Mouse (Mus musculus) left cerebral cortex, postnatal 4 days (tissue): ENCODE measurements around the gene Pard3b. TPM values are rescaled to one million over a fixed set of nuclear protein-coding genes. Genes with fewer than 3 reads are reported as not detected.

ENCODE experiments used
- DNase-seq: peaks from one replicate; pipeline ENCODE4 v3.0.0-alpha.2; 2022
- intact Hi-C: fragments of 180-260 bp; cut with DNase I; formaldehyde crosslinking; loops from one replicate; pipeline ENCODE4 v1.15.1; 2025
- total RNA-seq, 2 experiments: library from RNA; stranded (reverse); gene quantifications; 2 replicates each; pipeline ENCODE4 v1.2.3; 2021

The Pard3b gene
- total RNA-seq: 1 to 10 TPM; 6.3 to 7.1 TPM

GRCm38 (mm10) chr1:61638347-61639111 lies at the start of gene Pard3b:
TSS of gene Pard3b (plus strand) at chr1:61638824.
- intact Hi-C loops: no loop called here
- DNase-seq: peak; percentile 60

- DNase-seq: no peak
- intact Hi-C loops: no loop called here
Measured at GRCm38 (mm10) chr1:61616176-61616575, 22.4 kb upstream of the Pard3b start.

- intact Hi-C loops: no loop called here
Measured at GRCm38 (mm10) chr1:61620651-61621050, 18.0 kb upstream of the Pard3b start.

GRCm38 (mm10) chr1:61629857-61630256 lies 8.8 kb upstream of the Pard3b start:
- no peak for DNase-seq
- intact Hi-C loops: no loop called here

More at GRCm38 (mm10) chr1:61620651-61621050, 18.0 kb upstream of the Pard3b start:
- DNase-seq: no peak

GRCm38 (mm10) chr1:61639114-61640093 lies 780 bp downstream of the Pard3b start:
- intact Hi-C loops: no loop called here
- DNase-seq: peak; percentile 22

GRCm38 (mm10) chr1:61641880-61642279 lies 3.3 kb downstream of the Pard3b start:
- no peak for DNase-seq
- intact Hi-C loops: no loop called here

GRCm38 (mm10) chr1:61645062-61645461 lies 6.4 kb downstream of the Pard3b start:
- DNase-seq: no peak
- intact Hi-C loops: no loop called here

- intact Hi-C loops: no loop called here
- DNase-seq: no peak
Measured at GRCm38 (mm10) chr1:61649964-61650363, 11.3 kb downstream of the Pard3b start.

- no peak for DNase-seq
- intact Hi-C loops: no loop called here
Measured at GRCm38 (mm10) chr1:61651454-61652271, 13.0 kb downstream of the Pard3b start.

- intact Hi-C loops: no loop called here
Measured at GRCm38 (mm10) chr1:61657760-61658159, 19.1 kb downstream of the Pard3b start.

GRCm38 (mm10) chr1:61659931-61660330 lies 21.3 kb downstream of the Pard3b start:
- intact Hi-C loops: no loop called here

More at GRCm38 (mm10) chr1:61657760-61658159, 19.1 kb downstream of the Pard3b start:
- DNase-seq: no peak

GRCm38 (mm10) chr1:61685221-61685814 lies 46.7 kb downstream of the Pard3b start:
- intact Hi-C loops: no loop called here
- DNase-seq: no peak

More at GRCm38 (mm10) chr1:61659931-61660330, 21.3 kb downstream of the Pard3b start:
- no peak for DNase-seq

GRCm38 (mm10) chr1:61685921-61686320 lies 47.3 kb downstream of the Pard3b start:
- DNase-seq: no peak
- intact Hi-C loops: no loop called here

GRCm38 (mm10) chr1:61688301-61688700 lies 49.7 kb downstream of the Pard3b start:
- DNase-seq: no peak
- intact Hi-C loops: no loop called here

- DNase-seq: no peak
- intact Hi-C loops: no loop called here
Measured at GRCm38 (mm10) chr1:61698462-61699218, 60.0 kb downstream of the Pard3b start.

- intact Hi-C loops: no loop called here
- no peak for DNase-seq
Measured at GRCm38 (mm10) chr1:61709812-61710211, 71.2 kb downstream of the Pard3b start.

GRCm38 (mm10) chr1:61711523-61711922 lies 72.9 kb downstream of the Pard3b start:
- no peak for DNase-seq
- intact Hi-C loops: no loop called here

- intact Hi-C loops: no loop called here
- DNase-seq: no peak
Measured at GRCm38 (mm10) chr1:61729654-61730053, 91.0 kb downstream of the Pard3b start.

GRCm38 (mm10) chr1:61736550-61736949 lies 97.9 kb downstream of the Pard3b start:
- DNase-seq: no peak
- intact Hi-C loops: no loop called here
